Mouse (Mus musculus) embryo, embryonic 10 days (tissue): Measurements from ENCODE around the gene Cutc.

Experiments used
- DNase-seq: peaks from one replicate; pipeline ENCODE4 v3.0.0-alpha.2; 2015; ENCODE audit warnings: low spot score

The Cutc gene

GRCm38 (mm10) chr19:43795511-43795910 lies 42.7 kb downstream of the Cutc start:
- DNase-seq, result no peak

- no peak for DNase-seq
Measured at GRCm38 (mm10) chr19:43797216-43797615, 44.4 kb downstream of the Cutc start.

GRCm38 (mm10) chr19:43801427-43802051 lies 48.7 kb downstream of the Cutc start:
- no peak for DNase-seq

- DNase-seq, result no peak
Measured at GRCm38 (mm10) chr19:43803866-43804265, 51.1 kb downstream of the Cutc start.

- no peak for DNase-seq
Measured at GRCm38 (mm10) chr19:43809331-43809730, 56.5 kb downstream of the Cutc start.

- DNase-seq, result no peak
Measured at GRCm38 (mm10) chr19:43811419-43811818, 58.6 kb downstream of the Cutc start.

- no peak for DNase-seq
Measured at GRCm38 (mm10) chr19:43813315-43813714, 60.5 kb downstream of the Cutc start.

- no peak for DNase-seq
Measured at GRCm38 (mm10) chr19:43815661-43816414, 63.0 kb downstream of the Cutc start.
